Mouse (Mus musculus): ENCODE measurements around the gene Psmb8. TPM values are rescaled to one million over a fixed set of nuclear protein-coding genes. Genes with fewer than 3 reads are reported as not detected.
A peak's percentile ranks its signal among the peaks of the same experiment; 100 is the strongest.

Gene Psmb8
- polyA plus RNA-seq, 1 experiment from 2014 or later, result 1.5 TPM

DNA sequence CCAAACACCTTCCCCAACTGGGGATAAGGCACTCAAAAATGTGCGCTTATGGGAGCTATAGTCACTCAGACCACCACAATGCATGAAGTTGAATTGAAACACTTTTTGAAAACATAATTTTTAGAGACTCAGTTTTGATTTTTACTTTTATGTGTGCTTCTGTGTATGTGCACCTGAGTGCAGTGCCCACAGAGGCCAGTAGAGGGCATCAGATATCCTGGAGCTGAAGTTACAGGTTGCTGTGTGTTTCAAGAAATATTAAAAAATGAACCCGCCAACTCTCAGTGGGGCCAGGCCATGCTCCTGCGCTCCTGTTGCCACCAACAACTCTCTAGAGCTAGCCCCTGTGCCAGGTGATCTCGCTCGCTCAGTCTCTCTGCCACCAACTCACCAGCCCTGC lies 25.0 kb upstream of the Psmb8 start:
- no peaks in the 10 kb centered on the region for H3K9me3 ChIP-seq (replicated peaks; ENCODE audit: control insufficient read depth, low read length)

DNA sequence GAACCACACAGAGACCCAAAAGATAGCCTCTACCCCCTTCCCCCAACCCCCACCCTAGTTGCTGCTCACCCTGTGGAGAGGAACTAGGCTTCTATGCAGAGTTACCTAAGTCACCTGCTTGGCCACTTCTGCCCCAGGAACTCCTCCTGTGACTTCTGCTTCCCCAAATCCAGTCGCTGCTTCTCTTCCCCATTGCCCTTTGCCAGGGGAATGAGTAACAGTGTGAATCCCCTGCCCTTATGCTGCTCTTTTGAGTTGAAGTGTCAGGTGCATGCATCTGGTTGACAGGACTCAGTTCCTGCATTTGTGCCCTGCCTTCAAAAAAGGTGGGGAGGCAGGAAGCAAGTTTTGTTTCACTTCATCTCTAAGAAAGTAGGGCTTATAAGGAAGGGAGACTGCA lies 23.4 kb upstream of the Psmb8 start:
- Histone ChIP-seq H3K27ac (ENCODE audit: low read depth, low read length) (no peak overlapping the region), H3K4me1 (ENCODE audit: control insufficient read depth, insufficient read depth, low read length) (no peaks in the 10 kb centered on the region), H3K9me3 (replicated peaks; ENCODE audit: control insufficient read depth, low read length) (no peaks in the 10 kb centered on the region; the same call in 1 of the 2 replicates), H3K4me3 (ENCODE audit: low read depth, low read length) (no peak overlapping the region), H3K4me2 (no peak overlapping the region), H3K9ac (ENCODE audit: low read depth, low read length) (no peak overlapping the region), H3K36me3 (ENCODE audit: control insufficient read depth, insufficient read depth, low read length) (no peaks in the 10 kb centered on the region), H3K27me3 (ENCODE audit: control insufficient read depth, insufficient read depth, low read length) (no peaks in the 10 kb centered on the region)
- WGBS (ENCODE audit: insufficient replicate concordance), result 59% methylated on average over 1 of the region's 1 CpGs
- no peak for ATAC-seq (replicated peaks; ENCODE audit: insufficient number of reproducible peaks, low FRiP score, low TSS enrichment)

More for the DNA sequence above, 25.0 kb upstream of the Psmb8 start:
- Histone ChIP-seq H3K4me2 (no peak overlapping the region), H3K36me3 (ENCODE audit: control insufficient read depth, insufficient read depth, low read length) (no peaks in the 10 kb centered on the region), H3K4me3 (ENCODE audit: low read depth, low read length) (no peak overlapping the region), H3K27me3 (ENCODE audit: control insufficient read depth, insufficient read depth, low read length) (no peaks in the 10 kb centered on the region), H3K27ac (ENCODE audit: low read depth, low read length) (no peak overlapping the region), H3K9ac (ENCODE audit: low read depth, low read length) (no peak overlapping the region), H3K4me1 (ENCODE audit: control insufficient read depth, insufficient read depth, low read length) (no peaks in the 10 kb centered on the region)
- ATAC-seq (replicated peaks; ENCODE audit: insufficient number of reproducible peaks, low FRiP score, low TSS enrichment), result no peak
- 86% methylated on average over 5 of the region's 5 CpGs for WGBS (ENCODE audit: insufficient replicate concordance)

DNA sequence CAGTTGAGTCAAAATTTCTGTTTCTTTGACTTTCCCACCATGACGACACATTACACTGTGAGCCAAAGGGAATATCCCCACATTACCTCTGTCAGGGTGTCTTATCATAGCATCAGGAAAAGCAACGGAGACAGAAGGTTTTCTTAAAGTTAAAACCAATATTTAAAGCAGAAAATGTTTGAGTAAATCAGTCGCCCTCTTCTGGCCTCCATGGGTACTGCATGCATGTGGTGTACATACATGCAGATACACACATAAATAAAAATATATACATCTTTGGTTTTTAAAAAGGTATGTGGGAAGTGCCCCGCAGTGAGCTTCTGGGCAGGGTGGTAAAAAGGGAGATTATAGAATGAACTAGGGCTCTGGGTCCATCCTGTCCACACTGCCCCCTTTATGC lies 20.3 kb upstream of the Psmb8 start:
- no peak for ATAC-seq (replicated peaks; ENCODE audit: insufficient number of reproducible peaks, low FRiP score, low TSS enrichment)
- Histone ChIP-seq H3K9ac (ENCODE audit: low read depth, low read length) (no peak overlapping the region), H3K9me3 (replicated peaks; ENCODE audit: control insufficient read depth, low read length) (no peaks in the 10 kb centered on the region; the same call in 1 of the 2 replicates), H3K36me3 (ENCODE audit: control insufficient read depth, insufficient read depth, low read length) (no peaks in the 10 kb centered on the region), H3K4me1 (ENCODE audit: control insufficient read depth, insufficient read depth, low read length) (no peaks in the 10 kb centered on the region), H3K27ac (ENCODE audit: low read depth, low read length) (no peak overlapping the region), H3K4me3 (ENCODE audit: low read depth, low read length) (no peak overlapping the region), H3K27me3 (ENCODE audit: control insufficient read depth, insufficient read depth, low read length) (no peaks in the 10 kb centered on the region; the same call in 1 of the 2 replicates), H3K4me2 (no peak overlapping the region)
- whole genome bisulfite sequencing (ENCODE audit: insufficient replicate concordance), result 57% methylated on average over 4 of the region's 4 CpGs

DNA sequence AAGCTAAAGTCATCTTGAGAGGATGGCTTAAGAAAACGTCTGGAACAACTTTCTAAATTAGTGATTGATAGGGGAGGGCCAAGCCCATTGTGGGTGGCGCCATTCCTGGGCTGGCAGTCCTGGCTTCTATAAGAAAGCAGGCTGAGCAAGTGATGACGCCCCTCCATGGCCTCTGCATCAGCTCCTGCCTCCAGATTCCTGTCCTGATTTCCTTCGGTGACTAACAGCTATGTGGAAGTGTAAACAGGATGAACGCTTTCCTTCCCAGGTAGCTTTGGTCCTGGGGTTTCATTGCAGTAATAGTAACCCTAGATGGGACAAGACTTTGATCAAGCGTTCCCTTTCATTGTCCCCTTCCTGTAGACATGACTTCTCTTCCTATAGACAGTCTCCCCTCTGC lies 18.5 kb upstream of the Psmb8 start:
- peaks cover 13% of the 10 kb centered on the region for H3K27me3 ChIP-seq (ENCODE audit: control insufficient read depth, insufficient read depth, low read length)
- no peaks in the 10 kb centered on the region for H3K4me1 ChIP-seq (ENCODE audit: control insufficient read depth, insufficient read depth, low read length)
- 58% methylated on average over 6 of the region's 6 CpGs for WGBS (ENCODE audit: insufficient replicate concordance)
- H3K4me2 ChIP-seq, result no peak overlapping the region
- no peak overlapping the region for H3K27ac ChIP-seq (ENCODE audit: low read depth, low read length)
- no peak overlapping the region for H3K4me3 ChIP-seq (ENCODE audit: low read depth, low read length)
- ATAC-seq (replicated peaks; ENCODE audit: insufficient number of reproducible peaks, low FRiP score, low TSS enrichment), result no peak
- H3K36me3 ChIP-seq (ENCODE audit: control insufficient read depth, insufficient read depth, low read length), result no peaks in the 10 kb centered on the region
- H3K9ac ChIP-seq (ENCODE audit: low read depth, low read length), result no peak overlapping the region
- no peaks in the 10 kb centered on the region; the same call in 1 of the 2 replicates for H3K9me3 ChIP-seq (replicated peaks; ENCODE audit: control insufficient read depth, low read length)

DNA sequence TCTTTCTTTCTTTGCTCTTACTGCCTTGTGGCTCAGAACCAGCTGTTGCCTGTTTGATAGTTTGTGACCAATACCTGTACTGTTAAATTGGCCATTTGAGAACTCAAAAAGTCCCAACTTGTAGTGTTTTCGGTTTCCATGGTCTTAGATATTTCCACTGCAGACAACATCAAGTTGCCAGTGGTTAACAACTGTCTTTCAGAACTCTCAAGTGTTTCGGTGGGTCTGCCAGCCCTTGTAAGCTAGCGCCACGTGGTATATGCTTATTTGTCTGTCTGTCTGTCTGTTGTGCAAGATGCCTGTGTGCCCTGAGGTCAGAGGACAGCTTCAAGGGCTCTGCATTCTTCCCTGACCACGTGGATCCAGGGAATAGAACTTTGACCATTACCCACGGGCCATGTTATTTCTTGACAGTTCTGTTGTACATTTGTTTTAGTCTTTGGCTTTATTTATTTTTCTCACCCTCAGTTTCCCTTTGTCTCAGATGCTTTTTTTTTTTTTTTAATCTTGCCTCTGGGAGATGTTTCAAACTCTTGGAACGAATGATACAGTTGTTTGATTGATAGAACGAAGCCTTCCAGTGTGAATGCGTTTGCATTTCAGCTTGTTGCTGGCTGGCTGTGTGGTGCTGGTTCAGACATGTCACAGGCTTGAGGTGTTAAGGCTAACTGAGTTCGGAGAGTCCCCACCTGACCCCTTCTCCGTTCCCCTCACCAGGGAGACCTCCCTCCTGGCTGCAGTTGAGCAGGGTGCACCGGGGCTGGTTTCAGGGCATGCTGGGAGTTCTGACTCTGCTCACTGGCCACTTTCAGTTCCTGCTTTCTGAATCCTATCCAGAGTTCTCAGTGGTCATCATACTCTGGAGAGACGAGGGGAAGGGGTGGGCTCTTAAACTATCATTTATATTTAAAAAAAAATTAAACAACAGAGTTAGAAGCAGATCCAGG lies 17.3 kb upstream of the Psmb8 start:
- Histone ChIP-seq H3K27ac (ENCODE audit: low read depth, low read length) (no peak overlapping the region), H3K4me1 (ENCODE audit: control insufficient read depth, insufficient read depth, low read length) (no peaks in the 10 kb centered on the region), H3K27me3 (ENCODE audit: control insufficient read depth, insufficient read depth, low read length) (peaks cover 17% of the 10 kb centered on the region), H3K9me3 (replicated peaks; ENCODE audit: control insufficient read depth, low read length) (no peaks in the 10 kb centered on the region; the same call in 1 of the 2 replicates), H3K36me3 (ENCODE audit: control insufficient read depth, insufficient read depth, low read length) (no peaks in the 10 kb centered on the region), H3K9ac (ENCODE audit: low read depth, low read length) (no peak overlapping the region), H3K4me3 (ENCODE audit: low read depth, low read length) (no peak overlapping the region), H3K4me2 (no peak overlapping the region)
- ATAC-seq (replicated peaks; ENCODE audit: insufficient number of reproducible peaks, low FRiP score, low TSS enrichment), result no peak
- 68% methylated on average over 13 of the region's 13 CpGs for WGBS (ENCODE audit: insufficient replicate concordance)

DNA sequence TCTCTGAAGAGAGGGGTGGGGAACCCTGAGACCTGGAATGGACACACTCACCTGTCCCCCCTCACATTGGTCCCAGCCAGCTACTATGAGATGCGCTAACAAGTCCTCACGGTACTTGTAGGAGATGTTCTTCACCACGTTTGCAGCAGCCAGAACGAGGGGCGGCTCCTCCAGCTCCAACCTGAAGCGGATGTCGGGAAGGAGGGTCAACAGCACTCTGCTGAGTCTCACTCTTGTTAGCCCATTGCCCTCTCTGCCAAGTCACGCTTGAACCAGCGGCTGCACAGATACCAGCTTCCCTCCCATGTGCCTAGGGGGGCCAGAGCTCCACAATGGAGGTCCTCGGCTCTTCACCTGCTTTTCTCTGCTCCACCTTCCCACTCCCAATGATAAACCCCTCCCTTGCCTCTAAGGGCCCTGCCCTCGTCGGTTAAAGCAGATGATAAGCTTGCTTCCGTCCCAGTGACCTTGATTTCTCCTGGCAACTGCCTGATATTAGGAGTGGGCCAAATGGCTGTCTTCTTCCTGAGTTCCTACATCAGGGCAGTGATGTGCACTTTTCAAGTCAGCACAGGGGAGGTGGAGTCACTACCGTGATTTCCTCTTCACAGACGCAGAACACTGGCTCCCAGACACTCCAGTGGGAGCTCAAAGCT lies 13.8 kb upstream of the Psmb8 start:
- H3K4me1 ChIP-seq (ENCODE audit: control insufficient read depth, insufficient read depth, low read length), result peaks cover 7% of the 10 kb centered on the region; the same call in 1 of the 2 replicates
- peaks cover 44% of the 10 kb centered on the region for H3K27me3 ChIP-seq (ENCODE audit: control insufficient read depth, insufficient read depth, low read length)
- H3K36me3 ChIP-seq (ENCODE audit: control insufficient read depth, insufficient read depth, low read length), result no peaks in the 10 kb centered on the region
- ATAC-seq (replicated peaks; ENCODE audit: insufficient number of reproducible peaks, low FRiP score, low TSS enrichment), result no peak
- H3K4me2 ChIP-seq, result no peak overlapping the region
- H3K27ac ChIP-seq (ENCODE audit: low read depth, low read length), result no peak overlapping the region
- H3K4me3 ChIP-seq (ENCODE audit: low read depth, low read length), result no peak overlapping the region
- no peaks in the 10 kb centered on the region for H3K9me3 ChIP-seq (replicated peaks; ENCODE audit: control insufficient read depth, low read length)
- no peak overlapping the region for H3K9ac ChIP-seq (ENCODE audit: low read depth, low read length)
- 64% methylated on average over 15 of the region's 15 CpGs for WGBS (ENCODE audit: insufficient replicate concordance)

DNA sequence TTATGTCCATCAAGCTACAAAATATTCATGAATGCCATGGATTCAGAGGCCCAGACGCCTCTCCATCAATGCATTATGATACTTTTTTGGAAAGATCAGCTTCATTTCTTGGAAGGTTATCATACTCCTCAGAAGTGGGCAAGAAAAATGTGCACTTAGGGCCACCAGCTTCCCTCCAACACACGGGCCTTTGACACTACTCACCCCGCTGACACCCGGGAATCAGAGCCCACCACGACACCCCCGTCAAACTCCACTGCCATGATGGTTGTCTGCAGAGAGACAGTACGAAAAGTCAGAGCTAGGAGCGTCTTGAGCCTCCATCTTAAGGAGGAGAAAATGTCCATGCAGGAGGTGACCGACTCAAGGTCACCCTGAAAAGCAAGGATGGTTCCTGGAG lies 12.0 kb upstream of the Psmb8 start:
- peaks cover 7% of the 10 kb centered on the region; the same call in 1 of the 2 replicates for H3K4me1 ChIP-seq (ENCODE audit: control insufficient read depth, insufficient read depth, low read length)
- no peak overlapping the region for H3K9ac ChIP-seq (ENCODE audit: low read depth, low read length)
- ATAC-seq (replicated peaks; ENCODE audit: insufficient number of reproducible peaks, low FRiP score, low TSS enrichment), result no peak
- peaks cover 62% of the 10 kb centered on the region for H3K27me3 ChIP-seq (ENCODE audit: control insufficient read depth, insufficient read depth, low read length)
- H3K36me3 ChIP-seq (ENCODE audit: control insufficient read depth, insufficient read depth, low read length), result no peaks in the 10 kb centered on the region
- no peak overlapping the region for H3K4me2 ChIP-seq
- H3K4me3 ChIP-seq (ENCODE audit: low read depth, low read length), result no peak overlapping the region
- H3K27ac ChIP-seq (ENCODE audit: low read depth, low read length), result no peak overlapping the region
- WGBS (ENCODE audit: insufficient replicate concordance), result 82% methylated on average over 9 of the region's 9 CpGs
- no peaks in the 10 kb centered on the region for H3K9me3 ChIP-seq (replicated peaks; ENCODE audit: control insufficient read depth, low read length)

DNA sequence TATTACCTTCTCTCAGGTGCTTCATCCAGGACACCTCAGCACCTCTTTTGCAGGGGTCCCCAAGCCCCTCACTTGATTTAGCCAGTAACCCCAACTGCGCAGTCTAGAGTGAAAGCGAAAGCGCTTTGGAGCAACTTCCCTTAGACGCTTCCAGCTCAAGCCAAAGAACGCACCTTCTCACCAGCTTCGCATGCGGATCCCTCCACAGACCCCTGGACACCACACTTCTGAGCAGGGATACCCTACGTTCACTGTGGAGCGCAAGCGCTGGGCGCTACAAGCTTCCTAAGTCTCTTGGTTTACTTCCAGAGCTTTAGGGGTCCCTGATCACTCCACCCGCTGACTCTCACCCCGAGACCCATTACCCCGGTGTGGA lies 10.6 kb upstream of the Psmb8 start:
- 0 out of 2 replicates have a peak overlapping the region, but pooled peaks have one; percentile 3 for H3K9ac ChIP-seq (ENCODE audit: low read depth, low read length)
- H3K9me3 ChIP-seq (replicated peaks; ENCODE audit: control insufficient read depth, low read length), result no peaks in the 10 kb centered on the region
- H3K4me2 ChIP-seq, result peak overlapping the region; percentile 81
- peaks cover 70% of the 10 kb centered on the region for H3K27me3 ChIP-seq (ENCODE audit: control insufficient read depth, insufficient read depth, low read length)
- 4% methylated on average over 14 of the region's 14 CpGs for WGBS (ENCODE audit: insufficient replicate concordance)
- no peak; the same call in 1 of the 2 replicates for ATAC-seq (replicated peaks; ENCODE audit: insufficient number of reproducible peaks, low FRiP score, low TSS enrichment)
- H3K27ac ChIP-seq (ENCODE audit: low read depth, low read length), result no peak overlapping the region
- peaks cover 7% of the 10 kb centered on the region; the same call in 1 of the 2 replicates for H3K4me1 ChIP-seq (ENCODE audit: control insufficient read depth, insufficient read depth, low read length)
- no peaks in the 10 kb centered on the region for H3K36me3 ChIP-seq (ENCODE audit: control insufficient read depth, insufficient read depth, low read length)
- peak overlapping the region; percentile 44 for H3K4me3 ChIP-seq (ENCODE audit: low read depth, low read length)

Measured in heart, embryonic 11.5 days (tissue).